Mouse (Mus musculus): ENCODE data around the gene 2310057N15Rik. TPM values are rescaled to one million over a fixed set of nuclear protein-coding genes. Genes with fewer than 3 reads are reported as not detected.
"Not testable (repeated sequence)": the region's sequence is repeated elsewhere in the genome, so short reads cannot be mapped to it uniquely, and the experiment has no call there.

Gene 2310057N15Rik
- polyA plus RNA-seq (2015; fragmentation: Nextera tagmentation; extraction: Ambion mirVana): not detected in 2 replicates

GRCm38 (mm10) chr16:88774106-88774505 is at the start of gene 2310057N15Rik:
Gene 2310057N15Rik, minus strand, starts transcription at chr16:88774206.
- Histone ChIP-seq H3K9me3 (no peaks in the 10 kb centered on the region), H3K27ac (no peak within 1 kb of the TSS), H3K9ac (no peak within 1 kb of the TSS), H3K4me3 (no peak within 1 kb of the TSS), H3K36me3 (replicated peaks) (no peaks in the 10 kb centered on the region), H3K4me1 (no peaks in the 10 kb centered on the region), H3K4me2 (no peak within 1 kb of the TSS), H3K27me3 (replicated peaks) (no peaks in the 10 kb centered on the region)
- no peak for ATAC-seq (replicated peaks)
- 82% methylated on average over 2 of the region's 2 CpGs for WGBS

- no peak overlapping the region for H3K4me2 ChIP-seq
- no peak overlapping the region for H3K27ac ChIP-seq
- H3K9me3 ChIP-seq: no peaks in the 10 kb centered on the region
- H3K4me3 ChIP-seq: no peak overlapping the region
- no peak for ATAC-seq (replicated peaks)
- H3K9ac ChIP-seq: no peak overlapping the region
- no peaks in the 10 kb centered on the region for H3K4me1 ChIP-seq
- H3K27me3 ChIP-seq (replicated peaks): no peaks in the 10 kb centered on the region
- WGBS: 78% methylated on average over 3 of the region's 3 CpGs
- no peaks in the 10 kb centered on the region for H3K36me3 ChIP-seq (replicated peaks)
These were observed 49.7 kb upstream of the 2310057N15Rik start for GRCm38 (mm10) chr16:88823736-88824135.

GRCm38 (mm10) chr16:88820066-88820465 is 46.1 kb upstream of the 2310057N15Rik start, which contains the start of gene Krtap15:
Gene Krtap15, plus strand, starts transcription at chr16:88820215.
- no peak within 1 kb of the TSS for H3K4me3 ChIP-seq
- no peak within 1 kb of the TSS for H3K9ac ChIP-seq
- WGBS: 91% methylated on average over 3 of the region's 3 CpGs
- H3K4me1 ChIP-seq: no peaks in the 10 kb centered on the region
- H3K4me2 ChIP-seq: no peak within 1 kb of the TSS
- no peaks in the 10 kb centered on the region for H3K27me3 ChIP-seq (replicated peaks)
- no peak within 1 kb of the TSS for H3K27ac ChIP-seq
- H3K36me3 ChIP-seq (replicated peaks): no peaks in the 10 kb centered on the region
- no peaks in the 10 kb centered on the region for H3K9me3 ChIP-seq
- ATAC-seq (replicated peaks): no peak

- no peaks in the 10 kb centered on the region for H3K9me3 ChIP-seq
- H3K27ac ChIP-seq: no peak within 1 kb of the TSS
- H3K4me1 ChIP-seq: no peaks in the 10 kb centered on the region
- ATAC-seq (replicated peaks): no peak
- no peaks in the 10 kb centered on the region for H3K27me3 ChIP-seq (replicated peaks)
- no peak within 1 kb of the TSS for H3K9ac ChIP-seq
- H3K4me3 ChIP-seq: no peak within 1 kb of the TSS
- 84% methylated on average over 2 of the region's 2 CpGs for WGBS
- H3K36me3 ChIP-seq (replicated peaks): no peaks in the 10 kb centered on the region
- no peak within 1 kb of the TSS for H3K4me2 ChIP-seq
These were observed 37.8 kb upstream of the 2310057N15Rik start, which contains the start of gene Gm20741 for GRCm38 (mm10) chr16:88811827-88812226. Gene Gm20741, minus strand, starts transcription at chr16:88812220.

GRCm38 (mm10) chr16:88786786-88787185 is 12.8 kb upstream of the 2310057N15Rik start:
- no peak for ATAC-seq (replicated peaks)

GRCm38 (mm10) chr16:88777596-88777995 is 3.6 kb upstream of the 2310057N15Rik start, which contains the start of gene Gm5965:
Gene Gm5965, plus strand, starts transcription at chr16:88777896.
- no peaks in the 10 kb centered on the region for H3K27me3 ChIP-seq (replicated peaks)
- H3K36me3 ChIP-seq (replicated peaks): no peaks in the 10 kb centered on the region
- no peak for ATAC-seq (replicated peaks)
- no peaks in the 10 kb centered on the region for H3K4me1 ChIP-seq
- WGBS: 92% methylated on average over 6 of the region's 6 CpGs
- H3K9me3 ChIP-seq: no peaks in the 10 kb centered on the region
- H3K27ac ChIP-seq: no peak within 1 kb of the TSS
- no peak within 1 kb of the TSS for H3K9ac ChIP-seq
- no peak within 1 kb of the TSS for H3K4me2 ChIP-seq
- no peak within 1 kb of the TSS for H3K4me3 ChIP-seq

More at GRCm38 (mm10) chr16:88786786-88787185, 12.8 kb upstream of the 2310057N15Rik start:
- H3K4me3 ChIP-seq: no peak overlapping the region
- no peak overlapping the region for H3K27ac ChIP-seq
- no peaks in the 10 kb centered on the region for H3K36me3 ChIP-seq (replicated peaks)
- WGBS: 84% methylated on average over 2 of the region's 2 CpGs
- no peak overlapping the region for H3K9ac ChIP-seq
- H3K9me3 ChIP-seq: no peaks in the 10 kb centered on the region
- H3K4me2 ChIP-seq: no peak overlapping the region
- H3K4me1 ChIP-seq: no peaks in the 10 kb centered on the region
- no peaks in the 10 kb centered on the region for H3K27me3 ChIP-seq (replicated peaks)

- H3K9me3 ChIP-seq; H3K4me2 ChIP-seq; ATAC-seq (replicated peaks); H3K4me1 ChIP-seq; H3K9ac ChIP-seq; H3K4me3 ChIP-seq; H3K36me3 ChIP-seq (replicated peaks); H3K27ac ChIP-seq; H3K27me3 ChIP-seq (replicated peaks): not testable (repeated sequence)
- 82% methylated on average over 3 of the region's 3 CpGs for WGBS
These were observed 15.5 kb downstream of the 2310057N15Rik start, which contains the start of gene 2310034C09Rik for GRCm38 (mm10) chr16:88758547-88758946. Gene 2310034C09Rik, plus strand, starts transcription at chr16:88758847.

- not testable (repeated sequence) for H3K9me3 ChIP-seq; H3K27me3 ChIP-seq (replicated peaks); H3K4me1 ChIP-seq; H3K4me2 ChIP-seq; H3K9ac ChIP-seq; ATAC-seq (replicated peaks); H3K4me3 ChIP-seq; H3K36me3 ChIP-seq (replicated peaks); H3K27ac ChIP-seq
- WGBS: 91% methylated on average over 3 of the region's 3 CpGs
These were observed 22.5 kb downstream of the 2310057N15Rik start, which contains the start of gene Krtap13 for GRCm38 (mm10) chr16:88751535-88751934. Gene Krtap13, minus strand, starts transcription at chr16:88751635.

- Histone ChIP-seq H3K9me3 (no peaks in the 10 kb centered on the region), H3K27ac (no peak overlapping the region), H3K4me1 (no peaks in the 10 kb centered on the region), H3K4me3 (no peak overlapping the region), H3K36me3 (replicated peaks) (no peaks in the 10 kb centered on the region), H3K4me2 (no peak overlapping the region), H3K9ac (no peak overlapping the region), H3K27me3 (replicated peaks) (no peaks in the 10 kb centered on the region)
- ATAC-seq (replicated peaks): no peak
- 71% methylated on average over 4 of the region's 4 CpGs for WGBS
These were observed 26.1 kb downstream of the 2310057N15Rik start for GRCm38 (mm10) chr16:88747943-88748342.

- 47% methylated on average over 4 of the region's 4 CpGs for WGBS
- Histone ChIP-seq H3K4me1 (no peaks in the 10 kb centered on the region), H3K9me3 (no peaks in the 10 kb centered on the region), H3K27ac (no peak overlapping the region), H3K4me2 (no peak overlapping the region), H3K36me3 (replicated peaks) (no peaks in the 10 kb centered on the region), H3K9ac (no peak overlapping the region), H3K27me3 (replicated peaks) (no peaks in the 10 kb centered on the region), H3K4me3 (no peak overlapping the region)
- 0 out of 2 replicates have a peak, but pooled peaks have one; percentile 48 for ATAC-seq (replicated peaks)
These were observed 29.2 kb downstream of the 2310057N15Rik start for GRCm38 (mm10) chr16:88744750-88745340.

GRCm38 (mm10) chr16:88735391-88735790 is 38.6 kb downstream of the 2310057N15Rik start:
- Histone ChIP-seq H3K9ac (no peak overlapping the region), H3K4me2 (no peak overlapping the region), H3K27ac (no peak overlapping the region), H3K36me3 (replicated peaks) (no peaks in the 10 kb centered on the region), H3K27me3 (replicated peaks) (no peaks in the 10 kb centered on the region), H3K9me3 (no peaks in the 10 kb centered on the region), H3K4me1 (no peaks in the 10 kb centered on the region), H3K4me3 (no peak overlapping the region)
- WGBS: 62% methylated on average over 2 of the region's 2 CpGs
- no peak for ATAC-seq (replicated peaks)

- WGBS: 84% methylated on average over 4 of the region's 4 CpGs
- ATAC-seq (replicated peaks): no peak
- Histone ChIP-seq H3K9me3 (no peaks in the 10 kb centered on the region), H3K4me2 (no peak within 1 kb of the TSS), H3K36me3 (replicated peaks) (no peaks in the 10 kb centered on the region), H3K27ac (no peak within 1 kb of the TSS), H3K9ac (no peak within 1 kb of the TSS), H3K4me1 (no peaks in the 10 kb centered on the region), H3K4me3 (no peak within 1 kb of the TSS), H3K27me3 (replicated peaks) (no peaks in the 10 kb centered on the region)
These were observed 45.2 kb downstream of the 2310057N15Rik start, which contains the start of gene Krtap13-1 for GRCm38 (mm10) chr16:88728812-88729275. Gene Krtap13-1, plus strand, starts transcription at chr16:88728862.
